30 mouse cellular contexts compared by ENCODE assay signal in genomic region chr15:81347466-81347865, GRCm38 (mm10). TPM values are rescaled to one million over a fixed set of nuclear protein-coding genes. Genes with fewer than 3 reads are reported as not detected.
DNase-seq lines count a peak whose midpoint lies in the region; ATAC-seq lines count a peak whose summit lies in the region.
"Had no signal": no experiment of that assay in that cellular context is flagged by ENCODE, and none has a peak within 500 bp of the region (broad histone marks: within the 10 kb centered on the region; RNA-seq: fewer than 3 reads in every experiment).

No protein-coding gene starts in this region.

- no peak overlapping the region for H3K27ac ChIP-seq in hindbrain, embryonic 13.5 days
- H3K27ac ChIP-seq: embryonic facial prominence, embryonic 13.5 days; forebrain, embryonic 10.5 days; hindbrain, embryonic 15.5 days; limb, embryonic 12.5 days; lung, embryonic 15.5 days; midbrain, embryonic 10.5 days; midbrain, embryonic 15.5 days had no signal

- DNase-seq in frontal cortex, adult 2 months (ENCODE audit: extremely low spot score in 1 of 2, low spot score in 1 of 2) = peak; percentile 37 to 65
- no peak for DNase-seq in frontal cortex, postnatal 10 days (ENCODE audit: low spot score in 2 of 2)
- DNase-seq in layer of hippocampus, adult 9-11 months = peak; percentile 75
- no peak for DNase-seq in layer of hippocampus, postnatal 25 days (ENCODE audit: extremely low spot score in 1 of 2, low spot score in 1 of 2)
- DNase-seq in right cerebral cortex, postnatal 36 days (ENCODE audit: low spot score in 2 of 2) = peak; percentile 37 to 57
- no peak for DNase-seq in right cerebral cortex, postnatal 25 days
- DNase-seq in telencephalon, adult 2 months (ENCODE audit: low read depth, low spot score) = peak; percentile 85
- DNase-seq: adrenal gland, adult 8-10 months; cerebellum, adult 11 months; cerebellum, adult 9-11 months; gastrocnemius, postnatal 25 days; heart, postnatal 4 days; kidney, adult 11 months; kidney, postnatal 36 days; spleen, adult 18-20 months; thymus, adult 2 months; thymus, postnatal 36 days had no signal

- WGBS in hindbrain, embryonic 13.5 days = 95% methylated on average over 2 of the region's 2 CpGs

- H3K27me3 ChIP-seq in hindbrain, embryonic 13.5 days = no peaks in the 10 kb centered on the region
- H3K27me3 ChIP-seq: embryonic facial prominence, embryonic 13.5 days; heart, embryonic 12.5 days; hindbrain, embryonic 15.5 days; limb, embryonic 12.5 days; lung, embryonic 15.5 days; midbrain, embryonic 15.5 days had no signal

- no peak overlapping the region for H3K4me2 ChIP-seq in hindbrain, embryonic 13.5 days
- H3K4me2 ChIP-seq: embryonic facial prominence, embryonic 13.5 days; heart, embryonic 12.5 days; hindbrain, embryonic 15.5 days; limb, embryonic 12.5 days; liver, embryonic 11.5 days; lung, embryonic 15.5 days; midbrain, embryonic 15.5 days had no signal

- H3K4me3 ChIP-seq in hindbrain, embryonic 13.5 days = no peak overlapping the region
- H3K4me3 ChIP-seq: embryonic facial prominence, embryonic 13.5 days; forebrain, embryonic 10.5 days; heart, embryonic 12.5 days; hindbrain, embryonic 15.5 days; limb, embryonic 12.5 days; lung, embryonic 15.5 days; midbrain, embryonic 10.5 days; midbrain, embryonic 15.5 days had no signal

- ATAC-seq in hindbrain, embryonic 13.5 days (ENCODE audit: low FRiP score) = no peak
- ATAC-seq: forebrain, embryonic 16.5 days; inflammation-experienced regulatory T-cells, adult 6 months; midbrain, embryonic 15.5 days had no signal

- H3K36me3 ChIP-seq in hindbrain, embryonic 13.5 days = peaks cover 8% of the 10 kb centered on the region
- H3K36me3 ChIP-seq: hindbrain, embryonic 15.5 days; midbrain, embryonic 15.5 days had no signal

- H3K9ac ChIP-seq in hindbrain, embryonic 13.5 days = no peak overlapping the region
- H3K9ac ChIP-seq: heart, embryonic 12.5 days; hindbrain, embryonic 15.5 days; limb, embryonic 12.5 days; lung, embryonic 15.5 days; midbrain, embryonic 15.5 days had no signal

- no peaks in the 10 kb centered on the region for H3K9me3 ChIP-seq in hindbrain, embryonic 13.5 days
- H3K9me3 ChIP-seq: embryonic facial prominence, embryonic 13.5 days; forebrain, embryonic 10.5 days; G1E; heart, embryonic 12.5 days; hindbrain, embryonic 15.5 days; limb, embryonic 12.5 days; lung, embryonic 15.5 days; midbrain, embryonic 10.5 days; midbrain, embryonic 15.5 days had no signal

- no peaks in the 10 kb centered on the region for H3K4me1 ChIP-seq in hindbrain, embryonic 13.5 days (replicated peaks)
- H3K4me1 ChIP-seq: forebrain, embryonic 10.5 days; limb, embryonic 12.5 days; midbrain, embryonic 10.5 days had no signal

RNA-seq across cellular contexts. Expression of gene Slc25a17, which starts 13.1 kb away (rescaled TPM):
- 46.3 and 53.3 TPM in 2 replicates for polyA plus RNA-seq in frontal cortex, adult 2 months (2012; rRNA removed)
- total RNA-seq in layer of hippocampus, postnatal 25 days (2021) = 10 to 100 TPM; 42.4 to 44.8 TPM
- polyA plus RNA-seq in hindbrain, embryonic 13.5 days (2015; fragmentation: Nextera tagmentation; extraction: Ambion mirVana) = 138 and 139 TPM in 2 replicates

RNA-seq across cellular contexts. Expression of gene St13, which starts 52.4 kb away (rescaled TPM):
- polyA plus RNA-seq in frontal cortex, adult 2 months (2012; rRNA removed) = 98.0 and 118 TPM in 2 replicates
- 100 to 1,000 TPM; 171 to 182 TPM for total RNA-seq in layer of hippocampus, postnatal 25 days (2021)
- polyA plus RNA-seq in hindbrain, embryonic 13.5 days (2015; fragmentation: Nextera tagmentation; extraction: Ambion mirVana) = 186 and 191 TPM in 2 replicates

RNA-seq across cellular contexts. Expression of gene Xpnpep3, which starts 52.5 kb away (rescaled TPM):
- polyA plus RNA-seq in frontal cortex, adult 2 months (2012; rRNA removed) = 8.5 and 10.1 TPM in 2 replicates
- 10 to 100 TPM; 13.4 to 15.3 TPM for total RNA-seq in layer of hippocampus, postnatal 25 days (2021)
- 8.6 and 10.1 TPM in 2 replicates for polyA plus RNA-seq in hindbrain, embryonic 13.5 days (2015; fragmentation: Nextera tagmentation; extraction: Ambion mirVana)

Comparison
In these comparisons a context has a peak if more than half of its experiments do, and no peak if none do; other contexts are left out.
1. DNase-seq: peak in frontal cortex, adult 2 months (2 of 2), layer of hippocampus, adult 9-11 months (single experiment), right cerebral cortex, postnatal 36 days (2 of 2) and telencephalon, adult 2 months (single experiment); none in frontal cortex, postnatal 10 days (0 of 2), layer of hippocampus, postnatal 25 days (0 of 2) and right cerebral cortex, postnatal 25 days (single experiment).